ENCODE assay signal across 8 mouse cellular contexts in genomic region chr2:28640461-28641424, GRCm38 (mm10). TPM values are rescaled to one million over a fixed set of nuclear protein-coding genes. Genes with fewer than 3 reads are reported as not detected.
DNase-seq lines count a peak whose midpoint lies in the region; ATAC-seq and TF ChIP-seq lines count a peak whose summit lies in the region.

Gene Tsc1 (plus strand): TSS chr2:28641228.

- H3K27me3 ChIP-seq in kidney, embryonic 14.5 days (ENCODE audit: control insufficient read depth, insufficient read depth, low read length): no peaks in the 10 kb centered on the region; the same call in 1 of the 2 replicates
- no peaks in the 10 kb centered on the region for H3K27me3 ChIP-seq in limb, embryonic 15.5 days

- WGBS in kidney, embryonic 14.5 days: 2% methylated on average over 39 of the region's 47 CpGs
- 2% methylated on average over 44 of the region's 47 CpGs for WGBS in limb, embryonic 15.5 days

- peak within 1 kb of the TSS; percentile 95 for H3K27ac ChIP-seq in bone marrow macrophage, adult 2 months (ENCODE audit: insufficient read depth, low read depth, low read length)
- H3K27ac ChIP-seq in embryonic fibroblast, embryonic 13.5 days (ENCODE audit: insufficient read depth, low read length): peak within 1 kb of the TSS; percentile 63
- H3K27ac ChIP-seq in kidney, embryonic 14.5 days (ENCODE audit: low read depth, low read length): peak within 1 kb of the TSS; percentile 85
- peak within 1 kb of the TSS; percentile 89 for H3K27ac ChIP-seq in limb, embryonic 15.5 days

- ATAC-seq in kidney, embryonic 14.5 days (ENCODE audit: low FRiP score, low TSS enrichment): peak; percentile 92
- ATAC-seq in limb, embryonic 15.5 days (ENCODE audit: insufficient number of reproducible peaks, low FRiP score, low TSS enrichment, low read depth): peak; percentile 92

- TF ChIP-seq POLR2A in bone marrow macrophage, adult 2 months (IDR thresholded peaks at IDR 0.05; ENCODE audit: borderline replicate concordance, low read depth, low read length): peak; percentile 58; the same call in 1 of the 2 replicates
- TF ChIP-seq POLR2A in embryonic fibroblast, embryonic 13.5 days (IDR thresholded peaks at IDR 0.05; ENCODE audit: low read depth, low read length): peak; percentile 91

- DNase-seq in A20 (ENCODE audit: low read depth, low spot score): peak; percentile 99
- peak; percentile 96 to 98 for DNase-seq in heart, adult 9 months (ENCODE audit: low spot score in 2 of 2)
- peak; percentile 80 to 89 for DNase-seq in monocyte, adult 2 months (ENCODE audit: low read depth in 1 of 2, low spot score in 2 of 2)
- peak; percentile 94 to 96 for DNase-seq in spleen, postnatal 36 days (ENCODE audit: low spot score in 2 of 2)

- peak within 1 kb of the TSS; percentile 82 for H3K4me2 ChIP-seq in kidney, embryonic 14.5 days (replicated peaks; ENCODE audit: low read depth, low read length)
- peak within 1 kb of the TSS; percentile 84 for H3K4me2 ChIP-seq in limb, embryonic 15.5 days

- H3K9ac ChIP-seq in kidney, embryonic 14.5 days (ENCODE audit: low read depth, low read length): peak within 1 kb of the TSS; percentile 88
- peak within 1 kb of the TSS; percentile 88 for H3K9ac ChIP-seq in limb, embryonic 15.5 days

- no peak for TF ChIP-seq CTCF in bone marrow macrophage, adult 2 months (IDR thresholded peaks at IDR 0.05; ENCODE audit: low read depth, low read length)
- TF ChIP-seq CTCF in embryonic fibroblast, embryonic 13.5 days (IDR thresholded peaks at IDR 0.05; ENCODE audit: borderline replicate concordance, insufficient read depth, low read length): no peak

- peak within 1 kb of the TSS; percentile 96 for H3K4me3 ChIP-seq in bone marrow macrophage, adult 2 months (ENCODE audit: insufficient read depth, low read length)
- peak within 1 kb of the TSS; percentile 71 for H3K4me3 ChIP-seq in embryonic fibroblast, embryonic 13.5 days (ENCODE audit: insufficient read depth, low read length)
- H3K4me3 ChIP-seq in kidney, embryonic 14.5 days (ENCODE audit: low read length): peak within 1 kb of the TSS; percentile 92
- H3K4me3 ChIP-seq in limb, embryonic 15.5 days: peak within 1 kb of the TSS; percentile 98

- no peaks in the 10 kb centered on the region for H3K9me3 ChIP-seq in kidney, embryonic 14.5 days (ENCODE audit: control insufficient read depth, low read length)
- H3K9me3 ChIP-seq in limb, embryonic 15.5 days: no peaks in the 10 kb centered on the region

- no peaks in the 10 kb centered on the region for H3K36me3 ChIP-seq in kidney, embryonic 14.5 days (ENCODE audit: control insufficient read depth, insufficient read depth, low read length)
- no peaks in the 10 kb centered on the region for H3K36me3 ChIP-seq in limb, embryonic 15.5 days

- H3K4me1 ChIP-seq in bone marrow macrophage, adult 2 months (ENCODE audit: control insufficient read depth, insufficient read depth, low read length): peaks cover 10% of the 10 kb centered on the region
- H3K4me1 ChIP-seq in embryonic fibroblast, embryonic 13.5 days (ENCODE audit: control insufficient read depth, insufficient read depth, low read length): peaks cover 4% of the 10 kb centered on the region
- peaks cover 11% of the 10 kb centered on the region for H3K4me1 ChIP-seq in kidney, embryonic 14.5 days (ENCODE audit: control insufficient read depth, insufficient read depth, low read length)
- peaks cover 25% of the 10 kb centered on the region for H3K4me1 ChIP-seq in limb, embryonic 15.5 days

RNA-seq across cellular contexts. Expression of gene Tsc1, which starts in this region (rescaled TPM):
- 19.0 and 21.4 TPM in 2 replicates for polyA plus RNA-seq in bone marrow macrophage, adult 2 months (2012; ENCODE audit: insufficient read depth, insufficient read length, missing spikeins)
- polyA plus RNA-seq in embryonic fibroblast, embryonic 13.5 days (2011; ENCODE audit: insufficient read length, low read depth, missing spikeins): 18.5 and 22.2 TPM in 2 replicates
- 14.8 and 22.2 TPM in 2 replicates for polyA plus RNA-seq in kidney, embryonic 14.5 days (2014; fragmentation: Nextera tagmentation; extraction: Ambion mirVana)
- 15.7 TPM in 2 replicates for polyA plus RNA-seq in limb, embryonic 15.5 days (2015; fragmentation: Nextera tagmentation; extraction: Ambion mirVana)

Comparison
In these comparisons a context has a peak if more than half of its experiments do, and no peak if none do; other contexts are left out.
1. Peak in every context shown above with its lines: DNase-seq, ATAC-seq, H3K4me3 ChIP-seq and H3K27ac ChIP-seq.